Mouse (Mus musculus): Measurements from ENCODE around the gene Usp15. TPM values are rescaled to one million over a fixed set of nuclear protein-coding genes. Genes with fewer than 3 reads are reported as not detected.

Gene Usp15
- total and polyA plus RNA-seq, 3 experiments, result 65.4 to 124 (median 113) TPM

GRCm38 (mm10) chr10:123155764-123156163 is 41.0 kb downstream of the Usp15 start:
- TF ChIP-seq KAT2A (IDR thresholded peaks at IDR 0.05; ENCODE audit: insufficient replicate concordance, low read length) (no peak), SMC3 (IDR thresholded peaks at IDR 0.05; ENCODE audit: low read depth, low read length) (no peak), NRF1 (IDR thresholded peaks at IDR 0.05; ENCODE audit: low read depth, low read length) (no peak), BHLHE40 (IDR thresholded peaks at IDR 0.05; ENCODE audit: low read depth, low read length) (no peak), ZC3H11A (IDR thresholded peaks at IDR 0.05; ENCODE audit: low read depth, low read length) (no peak), TCF12 (IDR thresholded peaks at IDR 0.05; ENCODE audit: low read depth, low read length) (no peak), ZKSCAN1 (IDR thresholded peaks at IDR 0.05; ENCODE audit: borderline replicate concordance, low read depth, low read length) (no peak), PAX5 (IDR thresholded peaks at IDR 0.05; ENCODE audit: low read length) (no peak), HCFC1 (IDR thresholded peaks at IDR 0.05; ENCODE audit: low read depth, low read length) (no peak), RAD21 (IDR thresholded peaks at IDR 0.05; ENCODE audit: low read depth, low read length) (no peak)
- dilution Hi-C loops (cut with MboI; ENCODE audit: extremely low pct_ligation_motif_present, extremely low pct_unique_long_range_greater_than_20kb, low sequenced_read_pairs), result no loop called here
- Histone ChIP-seq H3K9me3 (replicated peaks; ENCODE audit: low read length) (no peaks in the 10 kb centered on the region), H3K4me3 (replicated peaks in 1 of 3; ENCODE audit: low read depth in 2 of 3, low read length in 2 of 3, poor library complexity in 1 of 3) (no peak overlapping the region), H3K9ac (ENCODE audit: insufficient read depth, low read depth) (no peak overlapping the region), H3K4me1 (ENCODE audit: control insufficient read depth in 1 of 2, insufficient read depth in 2 of 2) (peaks cover 6 to 43% of the 10 kb centered on the region in 2 experiments; a peak in 3 of 4 replicates), H3K27me3 (replicated peaks) (no peaks in the 10 kb centered on the region), H3K79me2 (replicated peaks; ENCODE audit: control insufficient read depth, extremely low read depth, insufficient read depth, poor library complexity, severe bottlenecking) (no peaks in the 10 kb centered on the region), H3K4me2 (ENCODE audit: insufficient read depth, low read depth, poor library complexity, severe bottlenecking) (no peak overlapping the region), H3K36me3 (replicated peaks in 1 of 2; ENCODE audit: control insufficient read depth in 1 of 2, insufficient read depth in 1 of 2, low read length in 1 of 2) (peaks cover 29 to 56% of the 10 kb centered on the region in 2 experiments), H3K27ac (ENCODE audit: insufficient read depth, low read depth) (no peak overlapping the region)
- in situ Hi-C loops (cut with MboI; ENCODE audit: low pct_ligation_motif_present, low pct_unique_long_range_greater_than_20kb, low sequenced_read_pairs), result no loop called here
- DNase-seq (ENCODE audit: extremely low read depth), result no peak

- peaks cover 25 to 51% of the 10 kb centered on the region in 2 experiments for H3K36me3 ChIP-seq (replicated peaks in 1 of 2; ENCODE audit: control insufficient read depth in 1 of 2, insufficient read depth in 1 of 2, low read length in 1 of 2)
- no peaks in the 10 kb centered on the region for H3K27me3 ChIP-seq (replicated peaks)
- no peak for TF ChIP-seq GABPA (IDR thresholded peaks at IDR 0.05; ENCODE audit: insufficient replicate concordance, low read depth, low read length)
- in situ Hi-C loops (cut with MboI; ENCODE audit: low pct_ligation_motif_present, low pct_unique_long_range_greater_than_20kb, low sequenced_read_pairs), result no loop called here
- H3K9me3 ChIP-seq (replicated peaks; ENCODE audit: low read length), result no peaks in the 10 kb centered on the region
- no peak overlapping the region for H3K27ac ChIP-seq (ENCODE audit: insufficient read depth, low read depth)
- H3K9ac ChIP-seq (ENCODE audit: insufficient read depth, low read depth), result no peak overlapping the region
- no peak overlapping the region for H3K4me2 ChIP-seq (ENCODE audit: insufficient read depth, low read depth, poor library complexity, severe bottlenecking)
- peaks cover 0 to 24% of the 10 kb centered on the region in 2 experiments; a peak in 2 of 4 replicates for H3K4me1 ChIP-seq (ENCODE audit: control insufficient read depth in 1 of 2, insufficient read depth in 2 of 2)
- dilution Hi-C loops (cut with MboI; ENCODE audit: extremely low pct_ligation_motif_present, extremely low pct_unique_long_range_greater_than_20kb, low sequenced_read_pairs), result no loop called here
- H3K79me2 ChIP-seq (replicated peaks; ENCODE audit: control insufficient read depth, extremely low read depth, insufficient read depth, poor library complexity, severe bottlenecking), result no peaks in the 10 kb centered on the region
- H3K4me3 ChIP-seq (replicated peaks in 1 of 3; ENCODE audit: low read depth in 2 of 3, low read length in 2 of 3, poor library complexity in 1 of 3), result no peak overlapping the region
- DNase-seq (ENCODE audit: extremely low read depth), result no peak
Observed at GRCm38 (mm10) chr10:123153321-123153720, 43.5 kb downstream of the Usp15 start.

DNA sequence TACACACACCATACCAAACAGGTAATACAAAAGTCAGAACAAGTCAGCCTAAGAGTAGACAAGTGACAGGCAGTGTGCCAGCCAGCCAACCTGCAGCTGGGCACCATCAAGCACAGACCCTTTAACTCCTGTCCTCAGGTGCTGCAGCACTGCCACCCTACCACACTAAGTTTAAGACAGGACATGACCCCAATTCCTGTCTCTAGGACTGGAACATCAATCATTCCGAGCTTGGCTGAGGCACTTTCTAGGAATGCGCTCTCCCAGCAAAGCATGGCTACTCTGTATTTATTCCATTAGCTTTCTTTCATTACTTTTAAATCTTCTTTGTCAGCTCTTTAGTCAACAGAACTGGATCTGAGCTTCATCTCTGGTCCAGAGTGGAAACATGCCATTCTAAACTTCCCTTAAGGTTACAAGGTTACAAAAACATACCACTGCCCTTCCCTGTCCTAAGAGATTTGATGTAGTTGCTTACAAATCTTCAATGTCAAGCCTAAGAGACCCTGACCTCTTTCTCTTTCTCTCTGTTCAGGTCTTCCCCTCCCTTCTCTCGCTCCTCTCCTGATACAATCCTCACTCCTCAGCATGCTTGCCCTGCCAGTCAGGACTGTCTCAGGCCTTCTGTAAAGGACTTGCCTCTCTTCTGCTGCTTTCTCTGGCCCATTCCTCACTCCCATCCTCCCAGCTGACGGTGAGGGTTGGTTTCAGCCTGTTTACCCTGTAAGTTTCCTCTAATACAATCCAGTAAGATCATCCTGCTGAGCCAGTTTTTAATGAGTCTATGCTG is 48.6 kb downstream of the Usp15 start:
- in situ Hi-C loops (cut with MboI; ENCODE audit: low pct_ligation_motif_present, low pct_unique_long_range_greater_than_20kb, low sequenced_read_pairs), result no loop called here
- Histone ChIP-seq H3K79me2 (replicated peaks; ENCODE audit: control insufficient read depth, extremely low read depth, insufficient read depth, poor library complexity, severe bottlenecking) (no peaks in the 10 kb centered on the region), H3K27ac (ENCODE audit: insufficient read depth, low read depth) (no peak overlapping the region), H3K36me3 (replicated peaks in 1 of 2; ENCODE audit: control insufficient read depth in 1 of 2, insufficient read depth in 1 of 2, low read length in 1 of 2) (peaks cover 32 to 59% of the 10 kb centered on the region in 2 experiments), H3K9ac (ENCODE audit: insufficient read depth, low read depth) (no peak overlapping the region), H3K4me2 (ENCODE audit: insufficient read depth, low read depth, poor library complexity, severe bottlenecking) (no peak overlapping the region), H3K27me3 (replicated peaks) (no peaks in the 10 kb centered on the region), H3K9me3 (replicated peaks; ENCODE audit: low read length) (no peaks in the 10 kb centered on the region), H3K4me1 (ENCODE audit: control insufficient read depth in 1 of 2, insufficient read depth in 2 of 2) (peaks cover 7 to 26% of the 10 kb centered on the region in 2 experiments), H3K4me3 (replicated peaks in 1 of 3; ENCODE audit: low read depth in 2 of 3, low read length in 2 of 3, poor library complexity in 1 of 3) (peak overlapping the region in 1 of 3 experiments; percentile 32)
- TF ChIP-seq UBTF (IDR thresholded peaks at IDR 0.05; ENCODE audit: low read depth, low read length) (no peak), RCOR1 (conservative IDR thresholded peaks at IDR 0.05; ENCODE audit: low read depth, low read length) (no peak)
- dilution Hi-C loops (cut with MboI; ENCODE audit: extremely low pct_ligation_motif_present, extremely low pct_unique_long_range_greater_than_20kb, low sequenced_read_pairs), result no loop called here
- DNase-seq (ENCODE audit: extremely low read depth), result no peak

All from CH12.LX (cell line).